Mouse (Mus musculus): ENCODE data around the gene Tdpoz5. TPM values are rescaled to one million over a fixed set of nuclear protein-coding genes. Genes with fewer than 3 reads are reported as not detected.
"Not testable (repeated sequence)": the region's sequence is repeated elsewhere in the genome, so short reads cannot be mapped to it uniquely, and the experiment has no call there.

Gene Tdpoz5
- not detected in 2 replicates for polyA plus RNA-seq (2015; fragmentation: Nextera tagmentation; extraction: Ambion mirVana)

- H3K4me1 ChIP-seq (replicated peaks); ATAC-seq (ENCODE audit: low FRiP score, low read depth); H3K4me3 ChIP-seq; H3K36me3 ChIP-seq; H3K27me3 ChIP-seq; H3K4me2 ChIP-seq; H3K9ac ChIP-seq; H3K27ac ChIP-seq (replicated peaks); H3K9me3 ChIP-seq: not testable (repeated sequence)
- 88% methylated on average over 3 of the region's 4 CpGs for WGBS
Observed at GRCm38 (mm10) chr3:93961214-93961613, at the start of gene Tdpoz5. Gene Tdpoz5, minus strand, starts transcription at chr3:93961314.

- not testable (repeated sequence) for H3K9ac ChIP-seq; H3K27me3 ChIP-seq; H3K4me2 ChIP-seq; H3K27ac ChIP-seq (replicated peaks); H3K4me1 ChIP-seq (replicated peaks); ATAC-seq (ENCODE audit: low FRiP score, low read depth); H3K36me3 ChIP-seq; H3K9me3 ChIP-seq; H3K4me3 ChIP-seq
- 94% methylated on average over 6 of the region's 6 CpGs for WGBS
Observed at GRCm38 (mm10) chr3:93968938-93969337, 7.8 kb upstream of the Tdpoz5 start.

GRCm38 (mm10) chr3:93943443-93943842 is 17.7 kb downstream of the Tdpoz5 start, which contains the start of gene Gm9117:
Gene Gm9117, minus strand, starts transcription at chr3:93943543.
- H3K27me3 ChIP-seq; H3K4me2 ChIP-seq; ATAC-seq (ENCODE audit: low FRiP score, low read depth); H3K9me3 ChIP-seq; H3K36me3 ChIP-seq; H3K4me3 ChIP-seq; H3K9ac ChIP-seq; H3K4me1 ChIP-seq (replicated peaks); H3K27ac ChIP-seq (replicated peaks): not testable (repeated sequence)
- 91% methylated on average over 4 of the region's 4 CpGs for WGBS

GRCm38 (mm10) chr3:93938386-93938785 is 22.7 kb downstream of the Tdpoz5 start:
- no CpG with 5 or more reads among the region's 3 CpGs for WGBS
- H3K27me3 ChIP-seq; H3K9ac ChIP-seq; ATAC-seq (ENCODE audit: low FRiP score, low read depth); H3K36me3 ChIP-seq; H3K9me3 ChIP-seq; H3K4me3 ChIP-seq; H3K27ac ChIP-seq (replicated peaks); H3K4me1 ChIP-seq (replicated peaks); H3K4me2 ChIP-seq: not testable (repeated sequence)

Other genes with a start within 250 kb of the Tdpoz5 start
- gene Gm5773, start 188.3 kb downstream of the Tdpoz5 start, polyA plus RNA-seq (2015; fragmentation: Nextera tagmentation; extraction: Ambion mirVana), result not detected in 2 replicates
- gene Tdpoz4, start 164.9 kb downstream of the Tdpoz5 start, polyA plus RNA-seq (2015; fragmentation: Nextera tagmentation; extraction: Ambion mirVana), result not detected in 2 replicates
- gene Tdpoz3, start 135.3 kb downstream of the Tdpoz5 start, polyA plus RNA-seq (2015; fragmentation: Nextera tagmentation; extraction: Ambion mirVana), result not detected in 2 replicates
- not detected in 2 replicates for gene Gm9117, start 17.8 kb downstream of the Tdpoz5 start, polyA plus RNA-seq (2015; fragmentation: Nextera tagmentation; extraction: Ambion mirVana)
- gene Gm9125, start 93.6 kb upstream of the Tdpoz5 start, polyA plus RNA-seq (2015; fragmentation: Nextera tagmentation; extraction: Ambion mirVana), result not detected in 2 replicates
- not detected in 2 replicates for gene Gm10697, start 111.3 kb upstream of the Tdpoz5 start, polyA plus RNA-seq (2015; fragmentation: Nextera tagmentation; extraction: Ambion mirVana)
- not detected in 2 replicates for gene Gm10696, start 216.9 kb upstream of the Tdpoz5 start, polyA plus RNA-seq (2015; fragmentation: Nextera tagmentation; extraction: Ambion mirVana)
- not detected in 2 replicates for gene Gm5286, start 235.4 kb upstream of the Tdpoz5 start, polyA plus RNA-seq (2015; fragmentation: Nextera tagmentation; extraction: Ambion mirVana)

Measured in hindbrain, embryonic 15.5 days (tissue).